ENCODE assay signal across 38 mouse cellular contexts in genomic region chr8:94948421-94948820, GRCm38 (mm10). TPM values are rescaled to one million over a fixed set of nuclear protein-coding genes. Genes with fewer than 3 reads are reported as not detected.
"Had no signal": no experiment of that assay in that cellular context is flagged by ENCODE, and none has a peak within 500 bp of the region (broad histone marks: within the 10 kb centered on the region; RNA-seq: fewer than 3 reads in every experiment).

No protein-coding gene starts in this region.

- DNase-seq: left cerebral cortex, postnatal 4 days; liver; liver, embryonic 13.5 days; lung, adult 18-20 months; lung, adult 2 months; lung, embryonic 14.5 days; lung, postnatal 10 days; lung, postnatal 14 days; lung, postnatal 36 days; lung, postnatal 4 days; midbrain, embryonic 14.5 days had no signal

- H3K9me3 ChIP-seq: limb, embryonic 10.5 days; limb, embryonic 12.5 days; limb, embryonic 13.5 days; limb, embryonic 15.5 days; liver, embryonic 12.5 days; liver, embryonic 13.5 days; liver, embryonic 15.5 days; lung, embryonic 15.5 days; megakaryocyte, embryonic 14.5 days; midbrain, embryonic 10.5 days; midbrain, embryonic 12.5 days; midbrain, embryonic 13.5 days; midbrain, embryonic 15.5 days had no signal

- H3K4me1 ChIP-seq: limb, embryonic 12.5 days; limb, embryonic 13.5 days; limb, embryonic 15.5 days; lung, embryonic 15.5 days had no signal

- H3K27ac ChIP-seq: left cerebral cortex, adult 2 months; limb, embryonic 10.5 days; limb, embryonic 12.5 days; limb, embryonic 13.5 days; limb, embryonic 15.5 days; liver, embryonic 12.5 days; liver, embryonic 13.5 days; liver, embryonic 14.5 days; liver, embryonic 15.5 days; lung, embryonic 15.5 days; macrophage; midbrain, embryonic 10.5 days; midbrain, embryonic 12.5 days; midbrain, embryonic 13.5 days; midbrain, embryonic 15.5 days had no signal

- H3K9ac ChIP-seq: limb, embryonic 12.5 days; limb, embryonic 13.5 days; limb, embryonic 15.5 days; liver, embryonic 12.5 days; liver, embryonic 13.5 days; liver, embryonic 14.5 days; liver, embryonic 15.5 days; lung, embryonic 14.5 days; lung, embryonic 15.5 days; midbrain, embryonic 12.5 days; midbrain, embryonic 13.5 days; midbrain, embryonic 15.5 days had no signal

- H3K27me3 ChIP-seq: limb, embryonic 13.5 days; limb, embryonic 15.5 days; midbrain, embryonic 12.5 days; midbrain, embryonic 13.5 days; midbrain, embryonic 15.5 days had no signal

- H3K36me3 ChIP-seq: limb, embryonic 10.5 days; limb, embryonic 12.5 days; limb, embryonic 13.5 days; limb, embryonic 15.5 days; liver, embryonic 12.5 days; liver, embryonic 13.5 days; liver, embryonic 15.5 days; lung, embryonic 15.5 days; midbrain, embryonic 10.5 days; midbrain, embryonic 12.5 days; midbrain, embryonic 13.5 days; midbrain, embryonic 15.5 days had no signal

- ATAC-seq: liver, embryonic 12.5 days; lung, postnatal 0 days; midbrain, embryonic 13.5 days; midbrain, embryonic 15.5 days; midbrain, embryonic 16.5 days had no signal

- H3K4me2 ChIP-seq: limb, embryonic 12.5 days; limb, embryonic 13.5 days; limb, embryonic 15.5 days; liver, embryonic 11.5 days; liver, embryonic 12.5 days; liver, embryonic 13.5 days; liver, embryonic 15.5 days; lung, embryonic 14.5 days; lung, embryonic 15.5 days; midbrain, embryonic 11.5 days; midbrain, embryonic 12.5 days; midbrain, embryonic 13.5 days; midbrain, embryonic 15.5 days had no signal

- H3K4me3 ChIP-seq: left cerebral cortex, adult 2 months; limb, embryonic 10.5 days; limb, embryonic 12.5 days; limb, embryonic 13.5 days; limb, embryonic 15.5 days; liver, embryonic 12.5 days; liver, embryonic 13.5 days; liver, embryonic 15.5 days; lung, embryonic 15.5 days; megakaryocyte, embryonic 14.5 days; midbrain, embryonic 10.5 days; midbrain, embryonic 12.5 days; midbrain, embryonic 13.5 days; midbrain, embryonic 15.5 days; myocyte had no signal

RNA-seq across cellular contexts. Expression of gene Adgrg5, which starts 24.9 kb away (rescaled TPM):
- total RNA-seq: left cerebral cortex, adult 2 months; left cerebral cortex, postnatal 10 days; left cerebral cortex, postnatal 14 days; left cerebral cortex, postnatal 25 days; left cerebral cortex, postnatal 36 days; megakaryocyte progenitor cell, adult 5-6 weeks; midbrain, postnatal 0 days had no signal
- polyA plus RNA-seq: limb, embryonic 11.5 days; limb, embryonic 12.5 days; midbrain, embryonic 16.5 days; myocyte had no signal
